Mouse (Mus musculus) heart, adult 2 months (tissue): ENCODE results near the gene Mum1.

Experiments
- CTCF ChIP-seq: fragments of 200-600 bp; IDR thresholded peaks from 2 replicates; pipeline ENCODE4 v1.8.1; 2022; ENCODE audit warnings: antibody characterized with exemption, mild to moderate bottlenecking, moderate library complexity
- EP300 ChIP-seq: fragments of 200-500 bp; IDR thresholded peaks from 2 replicates; pipeline ENCODE4 v1.6.1; 2011; ENCODE audit warnings: low read depth, low read length, control low read depth; ENCODE audit not compliant: insufficient read depth
- POLR2A ChIP-seq: fragments of 200-500 bp; IDR thresholded peaks from 2 replicates; pipeline ENCODE4 v1.6.1; 2011; ENCODE audit warnings: mild to moderate bottlenecking, low read depth, low read length, control low read depth; ENCODE audit not compliant: insufficient read depth

GRCm38 (mm10) chr10:80255881-80256535, 29.8 kb downstream of the Mum1 start:
- TF ChIP-seq POLR2A, result no peak
- TF ChIP-seq EP300, result no peak
- peak; percentile 37 for TF ChIP-seq CTCF
